Mouse (Mus musculus) lung, embryonic 15.5 days (tissue): ENCODE data around the gene Edf1. TPM values are rescaled to one million over a fixed set of nuclear protein-coding genes. Genes with fewer than 3 reads are reported as not detected.
A peak's percentile ranks its signal among the peaks of the same experiment; 100 is the strongest.

Experiments
- ATAC-seq: fragments of 200-750 bp; cut with Nextera tagmentation; 2 replicates; pipeline ENCODE4 v1.8.0; 2017; ENCODE audit warnings: moderate number of reproducible peaks, borderline replicate concordance; ENCODE audit not compliant: low FRiP score, low TSS enrichment; ENCODE audit errors: extremely low read depth
- H3K27ac ChIP-seq: fragments of 300-500 bp; sonication (generic); 2 replicates; pipeline ENCODE4 v1.5.1; 2015; ENCODE audit warnings: moderate library complexity, mild to moderate bottlenecking, inconsistent platforms
- H3K27me3 ChIP-seq: fragments of 300-500 bp; sonication (generic); 2 replicates; pipeline ENCODE4 v1.6.1; 2015; ENCODE audit warnings: inconsistent platforms
- H3K36me3 ChIP-seq: fragments of 300-500 bp; sonication (generic); 2 replicates; pipeline ENCODE4 v1.6.1; 2015; ENCODE audit warnings: inconsistent platforms
- H3K4me1 ChIP-seq: fragments of 300-500 bp; sonication (generic); 2 replicates; pipeline ENCODE4 v1.6.1; 2015; ENCODE audit warnings: inconsistent platforms
- H3K4me2 ChIP-seq: fragments of 300-500 bp; sonication (generic); 2 replicates; pipeline ENCODE4 v1.6.1; 2015; ENCODE audit warnings: inconsistent platforms, mild to moderate bottlenecking, moderate library complexity
- H3K4me3 ChIP-seq: fragments of 300-500 bp; sonication (generic); 2 replicates; pipeline ENCODE4 v1.5.1; 2015; ENCODE audit warnings: mild to moderate bottlenecking, inconsistent platforms
- H3K9ac ChIP-seq: fragments of 300-500 bp; sonication (generic); 2 replicates; pipeline ENCODE4 v1.6.1; 2015; ENCODE audit warnings: inconsistent platforms
- H3K9me3 ChIP-seq: fragments of 300-500 bp; sonication (generic); 2 replicates; pipeline ENCODE4 v1.6.1; 2016; ENCODE audit warnings: inconsistent platforms
- WGBS: fragments of 180-500 bp; shearing (Covaris S2); methylation state at CpG from one replicate; pipeline ENCODE4 v1.1.7; 2015; 5-methylcytosine and 5-hydroxymethylcytosine counted together
- polyA plus RNA-seq: library from polyadenylated mRNA; unstranded; fragments of >200 nt; fragmentation: Nextera tagmentation; extraction: Ambion mirVana; gene quantifications from 2 replicates; pipeline ENCODE4 v1.2.1, GENCODE M21; 2015

The Edf1 gene
- polyA plus RNA-seq, 1 experiment from 2014 or later = 311 TPM

- no peak for ATAC-seq
- Histone ChIP-seq H3K4me3 (no peak overlapping the region), H3K4me2 (no peak overlapping the region), H3K36me3 (peaks cover 71% of the 10 kb centered on the region), H3K27me3 (no peaks in the 10 kb centered on the region), H3K9me3 (no peaks in the 10 kb centered on the region), H3K9ac (no peak overlapping the region), H3K4me1 (no peaks in the 10 kb centered on the region), H3K27ac (no peak overlapping the region)
- 77% methylated on average over 6 of the region's 6 CpGs for WGBS
Measured at GRCm38 (mm10) chr2:25566558-25566957, 8.9 kb downstream of the Edf1 start.

GRCm38 (mm10) chr2:25568473-25569019 is 10.9 kb downstream of the Edf1 start:
- WGBS = 88% methylated on average over 6 of the region's 6 CpGs
- Histone ChIP-seq H3K36me3 (peaks cover 58% of the 10 kb centered on the region), H3K9me3 (no peaks in the 10 kb centered on the region), H3K27me3 (no peaks in the 10 kb centered on the region), H3K4me2 (no peak overlapping the region), H3K27ac (no peak overlapping the region), H3K9ac (no peak overlapping the region), H3K4me3 (no peak overlapping the region), H3K4me1 (peaks cover 7% of the 10 kb centered on the region)
- no peak for ATAC-seq

GRCm38 (mm10) chr2:25569323-25569722 is 11.7 kb downstream of the Edf1 start:
- peaks cover 14% of the 10 kb centered on the region for H3K4me1 ChIP-seq
- ATAC-seq = no peak
- 94% methylated on average over 3 of the region's 3 CpGs for WGBS
- H3K4me3 ChIP-seq = no peak overlapping the region
- no peaks in the 10 kb centered on the region for H3K9me3 ChIP-seq
- H3K4me2 ChIP-seq = no peak overlapping the region
- H3K9ac ChIP-seq = no peak overlapping the region
- no peak overlapping the region for H3K27ac ChIP-seq
- peaks cover 51% of the 10 kb centered on the region for H3K36me3 ChIP-seq
- H3K27me3 ChIP-seq = no peaks in the 10 kb centered on the region

- no peak overlapping the region for H3K4me2 ChIP-seq
- peaks cover 7% of the 10 kb centered on the region for H3K27me3 ChIP-seq
- WGBS = 85% methylated on average over 4 of the region's 4 CpGs
- no peaks in the 10 kb centered on the region for H3K9me3 ChIP-seq
- no peak for ATAC-seq
- no peak overlapping the region for H3K27ac ChIP-seq
- H3K4me1 ChIP-seq = peaks cover 23% of the 10 kb centered on the region
- no peak overlapping the region for H3K9ac ChIP-seq
- peaks cover 34% of the 10 kb centered on the region for H3K36me3 ChIP-seq
- no peak overlapping the region for H3K4me3 ChIP-seq
Measured at GRCm38 (mm10) chr2:25571221-25571620, 13.6 kb downstream of the Edf1 start.

DNA sequence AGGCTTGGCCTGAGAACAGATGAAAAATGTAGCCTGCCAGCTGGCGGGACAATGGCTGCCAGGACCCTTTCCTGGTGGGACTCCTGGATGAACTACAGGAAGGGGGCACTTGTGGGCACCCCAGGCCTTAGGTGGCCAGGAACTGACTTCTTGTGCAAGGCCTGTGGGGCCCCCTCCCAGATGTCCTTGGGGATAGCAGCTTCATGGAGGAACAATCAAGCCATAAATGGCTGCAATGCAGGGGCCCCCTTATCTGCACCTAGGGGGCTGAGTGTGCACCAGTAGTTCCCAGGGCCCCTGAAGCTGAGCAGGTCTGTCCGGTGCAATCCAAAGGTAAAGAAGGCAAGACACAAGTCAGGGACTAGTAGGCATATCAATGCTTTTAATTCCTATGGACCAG is 15.4 kb downstream of the Edf1 start:
- no peak for ATAC-seq
- no peak overlapping the region for H3K4me3 ChIP-seq
- no peak overlapping the region for H3K9ac ChIP-seq
- no peak overlapping the region for H3K27ac ChIP-seq
- no peak overlapping the region for H3K4me2 ChIP-seq
- peaks cover 25% of the 10 kb centered on the region for H3K27me3 ChIP-seq
- peaks cover 40% of the 10 kb centered on the region for H3K4me1 ChIP-seq
- peaks cover 34% of the 10 kb centered on the region for H3K36me3 ChIP-seq
- 85% methylated on average over 2 of the region's 2 CpGs for WGBS
- no peaks in the 10 kb centered on the region for H3K9me3 ChIP-seq

- ATAC-seq = no peak
- 17% methylated on average over 11 of the region's 11 CpGs for WGBS
- H3K4me1 ChIP-seq = peaks cover 51% of the 10 kb centered on the region
- peak overlapping the region; percentile 53 for H3K9ac ChIP-seq
- H3K9me3 ChIP-seq = no peaks in the 10 kb centered on the region
- peak overlapping the region; percentile 82 for H3K4me2 ChIP-seq
- peaks cover 24% of the 10 kb centered on the region for H3K36me3 ChIP-seq
- H3K27me3 ChIP-seq = peaks cover 36% of the 10 kb centered on the region
- H3K4me3 ChIP-seq = peak overlapping the region; percentile 53
- 0 out of 2 replicates have a peak overlapping the region, but pooled peaks have one; percentile 87 for H3K27ac ChIP-seq
Measured at GRCm38 (mm10) chr2:25574136-25574535, 16.5 kb downstream of the Edf1 start.

DNA sequence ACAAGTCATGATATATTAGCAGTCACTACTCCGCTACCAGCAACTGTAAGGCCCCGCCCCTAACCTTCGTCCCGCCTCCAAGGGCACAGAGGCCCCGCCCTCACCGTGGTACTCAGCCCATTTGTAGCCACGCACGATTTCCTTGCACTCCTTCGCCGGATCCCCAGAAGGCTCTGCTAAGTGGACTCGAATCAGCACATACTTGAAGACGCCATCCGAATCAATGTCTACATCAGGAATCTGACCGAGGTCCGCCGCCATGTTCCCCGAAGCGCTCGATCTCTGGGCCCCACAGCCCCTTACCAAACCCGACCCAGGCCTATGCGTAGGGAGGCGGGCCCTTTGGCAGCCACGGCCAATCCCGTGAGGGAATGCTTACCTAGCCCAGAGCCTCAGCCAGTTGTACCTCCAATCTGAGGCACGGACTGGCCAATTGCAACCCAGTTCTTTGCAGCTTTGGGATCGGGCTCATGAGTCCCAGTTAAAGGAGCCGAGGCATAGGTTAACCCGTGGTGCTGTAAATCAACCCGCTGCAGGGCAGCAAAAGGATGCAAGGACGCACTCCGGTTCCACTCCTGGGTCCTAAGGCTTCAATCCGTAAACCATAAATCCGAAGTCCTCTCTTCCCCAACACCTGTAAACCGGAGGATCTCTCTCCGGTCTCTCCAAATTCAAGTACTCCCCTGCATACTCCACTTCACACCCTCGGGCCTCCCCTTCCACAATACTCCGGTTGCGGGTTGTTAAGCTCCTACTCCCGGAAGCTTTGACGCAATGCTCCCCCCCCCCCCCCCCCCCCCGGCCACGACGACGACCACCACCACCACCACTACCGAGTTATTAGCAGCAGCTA is 17.2 kb downstream of the Edf1 start, which contains the start of the genes Mamdc4 and Phpt1:
Gene Mamdc4 (minus strand): TSS at position 267 of the 853 bp plus-strand sequence.
Gene Phpt1 (minus strand): TSS at position 646 of the 853 bp plus-strand sequence.
- Histone ChIP-seq H3K9me3 (no peaks in the 10 kb centered on the region), H3K27me3 (peaks cover 42% of the 10 kb centered on the region), H3K4me2 (peak within 1 kb of the TSS; percentile 82), H3K4me1 (peaks cover 57% of the 10 kb centered on the region), H3K9ac (peak within 1 kb of the TSS; percentile 57), H3K4me3 (peak within 1 kb of the TSS; percentile 53), H3K27ac (peak within 1 kb of the TSS; percentile 87), H3K36me3 (peaks cover 17% of the 10 kb centered on the region)
- under 1% methylated on average over 45 of the region's 45 CpGs for WGBS
- peak; percentile 98 for ATAC-seq

DNA sequence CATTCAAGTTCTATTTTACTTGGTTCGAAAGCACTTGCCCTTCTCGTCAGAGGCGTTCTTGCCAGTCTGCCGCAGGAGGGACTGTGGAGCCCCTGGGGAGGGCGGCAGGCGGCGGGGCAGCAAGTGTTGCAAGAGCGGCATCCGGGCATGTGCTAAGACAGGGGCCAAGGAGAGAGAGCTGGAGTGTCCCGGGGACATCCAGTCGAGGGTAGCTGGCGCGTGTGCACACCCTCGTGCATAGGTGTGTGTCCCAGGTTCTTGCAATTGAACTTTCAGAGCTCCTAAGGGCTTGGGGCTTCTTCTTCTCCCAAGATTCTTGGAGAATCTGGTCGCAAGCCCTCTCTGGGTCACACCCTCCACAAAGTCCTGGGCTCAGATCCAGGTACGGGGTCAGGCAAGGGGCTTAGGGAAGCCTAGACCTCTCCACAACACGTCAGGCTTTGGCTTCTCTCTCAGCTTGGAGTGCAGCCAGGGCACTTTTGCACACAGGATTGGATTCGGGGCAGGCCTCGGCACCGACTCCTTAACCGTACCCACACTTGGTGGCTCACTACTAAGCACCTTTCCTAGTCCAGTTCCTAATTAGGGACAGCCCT is 17.9 kb downstream of the Edf1 start:
- no peak for ATAC-seq
- no peaks in the 10 kb centered on the region for H3K9me3 ChIP-seq
- peaks cover 60% of the 10 kb centered on the region for H3K4me1 ChIP-seq
- peak overlapping the region; percentile 87 for H3K27ac ChIP-seq
- peaks cover 11% of the 10 kb centered on the region; the same call in 1 of the 2 replicates for H3K36me3 ChIP-seq
- H3K27me3 ChIP-seq = peaks cover 50% of the 10 kb centered on the region
- 8% methylated on average over 21 of the region's 21 CpGs for WGBS
- peak overlapping the region; percentile 53 for H3K4me3 ChIP-seq
- peak overlapping the region; percentile 82 for H3K4me2 ChIP-seq
- peak overlapping the region; percentile 57 for H3K9ac ChIP-seq

DNA sequence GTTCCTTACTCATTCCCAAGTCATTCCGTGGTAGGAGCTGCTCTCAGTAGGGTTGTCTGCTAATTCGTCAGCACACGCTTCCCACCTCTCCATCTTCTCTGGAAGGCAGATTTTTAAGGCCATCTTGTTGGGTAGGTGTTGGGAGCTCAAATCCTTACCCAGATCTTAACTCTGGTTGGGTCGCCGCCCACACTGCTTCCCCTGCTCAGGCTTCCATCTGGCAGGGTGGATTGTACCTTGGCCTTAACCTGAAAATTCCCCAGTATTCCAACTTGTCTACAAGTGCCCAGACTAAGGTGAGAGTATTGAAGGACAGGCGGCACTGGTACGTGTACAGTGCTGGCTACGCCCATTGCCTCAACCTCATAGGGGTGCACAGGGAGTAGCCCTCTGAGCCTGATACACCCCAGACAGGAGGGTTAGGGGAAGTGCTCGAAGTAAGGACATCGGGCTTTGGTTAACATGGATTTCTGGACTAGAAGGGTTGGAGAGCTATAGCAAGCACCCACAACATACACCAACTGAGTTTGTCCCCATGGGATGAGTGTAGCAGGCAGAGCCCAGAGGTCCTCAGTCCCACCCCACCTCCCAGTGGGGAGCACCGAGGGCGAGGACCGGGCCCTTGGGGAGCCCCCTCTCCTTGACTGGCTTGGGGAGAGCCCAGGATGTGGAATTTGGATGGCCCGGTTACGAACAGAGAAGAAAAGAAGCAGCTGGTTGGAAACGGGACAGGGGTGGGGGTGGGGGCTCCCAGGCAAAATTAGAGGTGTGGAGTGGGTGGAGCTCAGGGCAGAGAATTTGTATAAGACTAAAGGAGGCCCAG is 18.6 kb downstream of the Edf1 start:
- H3K4me3 ChIP-seq = no peak overlapping the region
- H3K9me3 ChIP-seq = no peaks in the 10 kb centered on the region
- ATAC-seq = no peak
- peaks cover 64% of the 10 kb centered on the region for H3K4me1 ChIP-seq
- H3K4me2 ChIP-seq = peak overlapping the region; percentile 82
- H3K27ac ChIP-seq = no peak overlapping the region
- H3K27me3 ChIP-seq = peaks cover 57% of the 10 kb centered on the region
- WGBS = 79% methylated on average over 16 of the region's 16 CpGs
- peaks cover 10% of the 10 kb centered on the region; the same call in 1 of the 2 replicates for H3K36me3 ChIP-seq
- H3K9ac ChIP-seq = no peak overlapping the region

GRCm38 (mm10) chr2:25576965-25577891 is 19.6 kb downstream of the Edf1 start:
- Histone ChIP-seq H3K27me3 (peaks cover 58% of the 10 kb centered on the region), H3K27ac (no peak overlapping the region), H3K4me2 (peak overlapping the region; percentile 46), H3K4me1 (peaks cover 73% of the 10 kb centered on the region), H3K36me3 (0 out of 2 replicates have a peak, but pooled peaks cover 7% of the 10 kb centered on the region), H3K9me3 (no peaks in the 10 kb centered on the region), H3K9ac (no peak overlapping the region), H3K4me3 (peak overlapping the region; percentile 22)
- ATAC-seq = no peak
- WGBS = 13% methylated on average over 92 of the region's 92 CpGs
